Comparison of ENCODE assay signal across 18 mouse cellular contexts in the genomic region with DNA sequence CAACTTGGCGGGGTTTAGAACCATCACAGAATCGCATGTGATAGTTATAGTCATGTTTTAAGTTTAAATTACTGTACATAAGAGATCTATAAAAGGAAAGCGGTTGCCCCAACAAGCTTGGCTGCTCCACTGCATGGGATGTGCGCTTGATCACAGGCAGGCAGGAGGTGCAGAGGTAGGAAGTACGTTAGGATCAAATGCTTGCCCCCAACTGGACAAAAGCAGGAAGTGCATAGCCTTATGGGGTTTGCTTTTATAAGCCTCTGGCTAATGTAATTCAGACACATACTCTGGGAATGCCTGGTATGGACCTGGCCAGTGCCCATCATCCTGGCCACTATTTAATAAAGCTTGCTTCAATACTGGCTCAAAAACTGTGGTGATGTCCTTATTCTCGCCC. TPM values are rescaled to one million over a fixed set of nuclear protein-coding genes. Genes with fewer than 3 reads are reported as not detected.
DNase-seq lines count a peak whose midpoint lies in the region; ATAC-seq and TF ChIP-seq lines count a peak whose summit lies in the region.
"Had no signal": no experiment of that assay in that cellular context is flagged by ENCODE, and none has a peak within 500 bp of the region (broad histone marks: within the 10 kb centered on the region; RNA-seq: fewer than 3 reads in every experiment).

No protein-coding gene starts in this region.

- H3K36me3 ChIP-seq in forebrain, postnatal 0 days (ENCODE audit: insufficient read depth), result no peaks in the 10 kb centered on the region
- no peaks in the 10 kb centered on the region for H3K36me3 ChIP-seq in forebrain, embryonic 12.5 days (replicated peaks)
- no peaks in the 10 kb centered on the region for H3K36me3 ChIP-seq in ES-Bruce4 (ENCODE audit: control insufficient read depth, insufficient read depth, low read length, poor library complexity, severe bottlenecking)
- H3K36me3 ChIP-seq: midbrain, embryonic 12.5 days; stomach, embryonic 15.5 days had no signal

- TF ChIP-seq CTCF in forebrain, postnatal 0 days (IDR thresholded peaks at IDR 0.05; ENCODE audit: low read depth), result peak; percentile 31
- peak; percentile 35 for TF ChIP-seq CTCF in left cerebral cortex, adult 2 months (IDR thresholded peaks at IDR 0.05)
- peak; percentile 25 for TF ChIP-seq CTCF in ES-Bruce4 (IDR thresholded peaks at IDR 0.05; ENCODE audit: low read depth, low read length)

- intact Hi-C loops in left cerebral cortex, adult 2 months (cut with DNase I), result no loop called here

- no peak for TF ChIP-seq EP300 in ES-Bruce4 (IDR thresholded peaks at IDR 0.05; ENCODE audit: insufficient read depth, low read depth, low read length)

- no peaks in the 10 kb centered on the region for H3K27me3 ChIP-seq in forebrain, postnatal 0 days (ENCODE audit: insufficient read depth, low read length)
- H3K27me3 ChIP-seq in forebrain, embryonic 12.5 days, result no peaks in the 10 kb centered on the region
- no peaks in the 10 kb centered on the region for H3K27me3 ChIP-seq in ES-Bruce4 (ENCODE audit: control insufficient read depth, insufficient read depth, low read length, poor library complexity, severe bottlenecking)
- H3K27me3 ChIP-seq: stomach, embryonic 15.5 days had no signal

- no peak overlapping the region for H3K9ac ChIP-seq in forebrain, postnatal 0 days
- no peak overlapping the region for H3K9ac ChIP-seq in forebrain, embryonic 12.5 days
- no peak overlapping the region for H3K9ac ChIP-seq in ES-Bruce4 (ENCODE audit: low read depth, poor library complexity, severe bottlenecking)
- H3K9ac ChIP-seq: hindbrain, embryonic 14.5 days; midbrain, embryonic 12.5 days; stomach, embryonic 15.5 days had no signal

- no peak for DNase-seq in forebrain, postnatal 0 days
- DNase-seq in left cerebral cortex, adult 2 months (ENCODE audit: extremely low spot score in 1 of 2, low spot score in 2 of 2), result no peak
- no peak for DNase-seq in left cerebral cortex, adult 11 months (ENCODE audit: low spot score)
- DNase-seq in adrenal gland, adult 8-10 months, result no peak
- no peak for DNase-seq in adrenal gland, postnatal 10 days
- DNase-seq: cerebellum, adult 9-11 months; gastrocnemius, postnatal 36 days; kidney, adult 9 months; lung, postnatal 10 days; right cerebral cortex, postnatal 4 days; thymus, postnatal 25 days had no signal

- 70% methylated on average over 6 of the region's 6 CpGs for WGBS in forebrain, postnatal 0 days
- 65% methylated on average over 6 of the region's 6 CpGs for WGBS in forebrain, embryonic 12.5 days

- no peak overlapping the region for H3K27ac ChIP-seq in forebrain, postnatal 0 days (ENCODE audit: low read depth, low read length)
- H3K27ac ChIP-seq in forebrain, embryonic 12.5 days, result no peak overlapping the region
- H3K27ac ChIP-seq in left cerebral cortex, adult 2 months, result no peak overlapping the region
- H3K27ac ChIP-seq in ES-Bruce4 (ENCODE audit: insufficient read depth, low read length), result no peak overlapping the region
- H3K27ac ChIP-seq: hindbrain, embryonic 14.5 days; midbrain, embryonic 12.5 days; stomach, embryonic 15.5 days had no signal

- ATAC-seq in forebrain, postnatal 0 days, result no peak
- ATAC-seq in forebrain, embryonic 12.5 days (ENCODE audit: low FRiP score), result no peak
- peak; percentile 76 for ATAC-seq in granulocyte monocyte progenitor cell, adult 5-6 weeks (replicated peaks; ENCODE audit: poor library complexity, severe bottlenecking)

- no peak overlapping the region for H3K4me2 ChIP-seq in forebrain, postnatal 0 days (ENCODE audit: low read depth)
- H3K4me2 ChIP-seq in forebrain, embryonic 12.5 days, result no peak overlapping the region
- H3K4me2 ChIP-seq: hindbrain, embryonic 14.5 days; midbrain, embryonic 12.5 days; stomach, embryonic 15.5 days had no signal

- no peak overlapping the region for H3K4me3 ChIP-seq in forebrain, postnatal 0 days (ENCODE audit: low read depth, low read length)
- H3K4me3 ChIP-seq in forebrain, embryonic 12.5 days (replicated peaks), result no peak overlapping the region
- H3K4me3 ChIP-seq in left cerebral cortex, adult 2 months, result no peak overlapping the region
- no peak overlapping the region for H3K4me3 ChIP-seq in ES-Bruce4 (ENCODE audit: low read depth, low read length)
- H3K4me3 ChIP-seq: erythroblast, embryonic 14.5 days; midbrain, embryonic 12.5 days; stomach, embryonic 15.5 days had no signal

- H3K9me3 ChIP-seq in forebrain, postnatal 0 days (ENCODE audit: low read length), result no peaks in the 10 kb centered on the region
- no peaks in the 10 kb centered on the region for H3K9me3 ChIP-seq in forebrain, embryonic 12.5 days
- H3K9me3 ChIP-seq in ES-Bruce4 (replicated peaks; ENCODE audit: control insufficient read depth, insufficient read depth, low read length, poor library complexity, severe bottlenecking), result no peaks in the 10 kb centered on the region
- H3K9me3 ChIP-seq: midbrain, embryonic 12.5 days; stomach, embryonic 15.5 days had no signal

- no peaks in the 10 kb centered on the region for H3K4me1 ChIP-seq in forebrain, postnatal 0 days (ENCODE audit: insufficient read depth)
- H3K4me1 ChIP-seq in forebrain, embryonic 12.5 days, result 0 out of 2 replicates have a peak, but pooled peaks cover 2% of the 10 kb centered on the region
- peaks cover 4% of the 10 kb centered on the region for H3K4me1 ChIP-seq in ES-Bruce4 (ENCODE audit: control insufficient read depth, insufficient read depth, low read length)

- no peak for TF ChIP-seq POLR2A in ES-Bruce4 (IDR thresholded peaks at IDR 0.05; ENCODE audit: insufficient read depth, low read length)

RNA-seq across cellular contexts. Expression of gene Inf2, which starts 17.5 kb away (rescaled TPM):
- 9.8 and 10.8 TPM in 2 replicates for total RNA-seq in forebrain, postnatal 0 days (2014; rRNA removed)
- polyA plus RNA-seq in forebrain, postnatal 0 days (2015; fragmentation: Nextera tagmentation; extraction: Ambion mirVana), result 1.1 and 1.2 TPM in 2 replicates
- polyA plus RNA-seq in forebrain, embryonic 12.5 days (2016; fragmentation: Nextera tagmentation; extraction: Ambion mirVana), result 0.70 and 1.3 TPM in 2 replicates
- 100 to 1,000 TPM; 131 to 151 TPM for total RNA-seq in left cerebral cortex, adult 2 months (2021)
- polyA plus RNA-seq in ES-Bruce4 (2011; ENCODE audit: insufficient read depth, insufficient read length, low read depth, missing spikeins), result 28.2 and 28.3 TPM in 2 replicates
- 18.1 and 23.3 TPM in 2 replicates for total RNA-seq in granulocyte monocyte progenitor cell, adult 5-6 weeks (2014; fragmentation: Nextera tagmentation)
- total RNA-seq in granulocyte monocyte progenitor cell, adult 5-6 weeks (2017), result 3.6 and 7.8 TPM in 2 replicates
- total RNA-seq in adrenal gland, adult 8-10 months (2022), result 10 to 100 TPM; 34.6 to 65.5 (median 48.9) TPM
- 10 to 100 TPM; 21.7 to 25.4 TPM for total RNA-seq in adrenal gland, postnatal 10 days (2021)

RNA-seq across cellular contexts. Expression of gene Adssl1, which starts 48.8 kb away (rescaled TPM):
- 1.8 and 2.2 TPM in 2 replicates for total RNA-seq in forebrain, postnatal 0 days (2014; rRNA removed)
- polyA plus RNA-seq in forebrain, postnatal 0 days (2015; fragmentation: Nextera tagmentation; extraction: Ambion mirVana), result 3.4 and 4.7 TPM in 2 replicates
- polyA plus RNA-seq in forebrain, embryonic 12.5 days (2016; fragmentation: Nextera tagmentation; extraction: Ambion mirVana), result 2.0 and 2.8 TPM in 2 replicates
- 10 to 100 TPM; 16.2 to 16.5 TPM for total RNA-seq in left cerebral cortex, adult 2 months (2021)
- 6.6 and 8.7 TPM in 2 replicates for polyA plus RNA-seq in ES-Bruce4 (2011; ENCODE audit: insufficient read depth, insufficient read length, low read depth, missing spikeins)
- 128 and 139 TPM in 2 replicates for total RNA-seq in granulocyte monocyte progenitor cell, adult 5-6 weeks (2014; fragmentation: Nextera tagmentation)
- 109 and 122 TPM in 2 replicates for total RNA-seq in granulocyte monocyte progenitor cell, adult 5-6 weeks (2017)
- total RNA-seq in adrenal gland, adult 8-10 months (2022), result 10 to 100 TPM; 15.2 to 53.1 (median 30.7) TPM
- 10 to 100 TPM; 42.9 to 72.4 TPM for total RNA-seq in adrenal gland, postnatal 10 days (2021)

RNA-seq across cellular contexts. Expression of gene Tmem179, which starts 54.5 kb away (rescaled TPM):
- total RNA-seq in forebrain, postnatal 0 days (2014; rRNA removed), result 96.1 and 119 TPM in 2 replicates
- 84.0 and 112 TPM in 2 replicates for polyA plus RNA-seq in forebrain, postnatal 0 days (2015; fragmentation: Nextera tagmentation; extraction: Ambion mirVana)
- 10.7 and 11.5 TPM in 2 replicates for polyA plus RNA-seq in forebrain, embryonic 12.5 days (2016; fragmentation: Nextera tagmentation; extraction: Ambion mirVana)
- total RNA-seq in left cerebral cortex, adult 2 months (2021), result 100 to 1,000 TPM; 122 TPM
- polyA plus RNA-seq in ES-Bruce4 (2011; ENCODE audit: insufficient read depth, insufficient read length, low read depth, missing spikeins), result 0.27 TPM in 1 of 2 replicates, not detected in the other
- total RNA-seq in granulocyte monocyte progenitor cell, adult 5-6 weeks (2014; fragmentation: Nextera tagmentation), result not detected in 2 replicates
- total RNA-seq in granulocyte monocyte progenitor cell, adult 5-6 weeks (2017), result not detected in 2 replicates
- total RNA-seq in adrenal gland, adult 8-10 months (2022), result 10 to 100 TPM in 2 of 4 experiments, 1 to 10 TPM in 2; 9.5 to 15.5 (median 10.5) TPM
- total RNA-seq in adrenal gland, postnatal 10 days (2021), result 1 to 10 TPM; 4.8 to 6.8 TPM
- total RNA-seq: gastrocnemius, postnatal 36 days had no signal
- polyA plus RNA-seq: erythroblast, embryonic 14.5 days had no signal
